Mouse (Mus musculus) brain, embryonic 14.5 days (tissue): ENCODE measurements around the gene Adgrg7.

Source experiments
- CTCF ChIP-seq: fragments of 200-500 bp; IDR thresholded peaks from 2 replicates; pipeline ENCODE4 v1.5.1; 2012; ENCODE audit warnings: inconsistent platforms, mild to moderate bottlenecking, moderate library complexity, borderline replicate concordance; ENCODE audit not compliant: insufficient read depth, insufficient read length; ENCODE audit errors: extremely low read depth
- POLR2A ChIP-seq: fragments of 200-500 bp; IDR thresholded peaks from 2 replicates; pipeline ENCODE4 v1.6.1; 2012; ENCODE audit warnings: mild to moderate bottlenecking, inconsistent platforms, borderline replicate concordance; ENCODE audit not compliant: poor library complexity, insufficient read depth, insufficient read length, severe bottlenecking; ENCODE audit errors: extremely low read depth

- TF ChIP-seq POLR2A (no peak), CTCF (no peak)
These were observed 1.1 kb downstream of the Adgrg7 start for GRCm38 (mm10) chr16:56794383-56795144.
